Mouse (Mus musculus): ENCODE measurements around the gene Hacd2.

DNA sequence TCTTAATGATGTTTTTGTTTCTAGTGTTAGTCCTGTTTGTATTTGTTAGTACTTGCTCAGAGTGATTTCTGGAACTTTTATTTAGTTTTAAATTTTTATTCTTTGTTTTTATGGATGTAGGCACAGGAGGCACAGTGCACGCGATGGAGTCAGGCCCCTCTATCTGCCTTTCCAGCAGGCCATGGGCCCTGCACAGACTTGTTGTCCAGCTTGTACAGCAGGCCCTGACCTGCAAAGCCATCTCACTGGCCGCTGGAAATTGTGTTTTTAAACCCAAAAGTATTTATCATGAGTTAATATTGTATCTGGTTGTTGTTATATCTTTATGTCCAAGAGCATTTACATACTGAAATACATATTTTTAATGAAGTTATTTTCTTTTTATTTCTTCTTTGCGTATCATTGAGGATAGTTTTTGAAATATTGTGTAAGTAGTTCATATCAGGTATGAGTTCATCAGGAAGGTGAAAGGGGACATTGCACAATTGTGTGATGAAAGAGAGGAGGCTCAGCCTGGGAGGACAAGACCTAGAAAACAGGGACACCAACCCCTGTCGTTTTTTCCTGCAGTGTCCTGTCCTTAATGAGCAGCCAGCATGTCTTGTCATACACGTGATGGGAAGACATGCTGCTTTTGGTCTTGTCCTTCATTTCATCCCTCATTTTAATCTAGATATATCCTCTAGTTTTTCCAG is 24.0 kb downstream of the Hacd2 start:
- TF ChIP-seq POLR2A (IDR thresholded peaks at IDR 0.05; ENCODE audit: borderline replicate concordance, extremely low read depth, insufficient read depth, insufficient read length, poor library complexity, severe bottlenecking) (no peak), CTCF (IDR thresholded peaks at IDR 0.05; ENCODE audit: borderline replicate concordance, extremely low read depth, insufficient read depth, insufficient read length) (no peak)
